Mouse (Mus musculus): ENCODE data around the gene Clrn1.

DNA sequence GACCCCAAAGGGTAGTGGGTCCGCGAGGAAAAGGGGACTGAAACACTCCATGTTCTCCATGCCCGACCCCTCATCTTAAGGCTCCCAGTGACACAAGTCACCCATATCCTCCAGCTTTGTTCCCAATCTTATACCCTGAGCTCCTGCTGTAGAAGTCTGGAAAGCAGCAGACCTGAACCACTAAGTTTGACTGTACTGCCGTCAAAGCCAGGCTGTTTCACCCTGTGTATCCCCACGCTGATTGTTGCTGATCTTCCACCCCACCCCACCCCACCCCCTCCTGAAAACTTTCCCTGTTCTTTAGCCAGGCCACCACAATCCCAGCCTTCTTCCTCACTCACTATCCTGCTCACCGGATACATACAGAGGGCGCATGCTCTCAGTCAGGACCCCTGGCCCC lies 37.5 kb upstream of the Clrn1 start:
- TF ChIP-seq CTCF (IDR thresholded peaks at IDR 0.05; ENCODE audit: extremely low read depth, insufficient read depth, low read length) (no peak), POLR2A (IDR thresholded peaks at IDR 0.05; ENCODE audit: extremely low read depth, insufficient read depth, low read length) (no peak)

All from cortical plate, adult 2 months (tissue).